Mouse (Mus musculus) liver, embryonic 14.5 days (tissue): ENCODE results near the gene Apobr. TPM values are rescaled to one million over a fixed set of nuclear protein-coding genes. Genes with fewer than 3 reads are reported as not detected.
A peak's percentile ranks its signal among the peaks of the same experiment; 100 is the strongest.

Experiments used
- ATAC-seq: fragments of 200-750 bp; cut with Nextera tagmentation; 2 replicates; pipeline ENCODE4 v1.8.0; 2017; ENCODE audit warnings: moderate number of reproducible peaks, mild to moderate bottlenecking, moderate library complexity; ENCODE audit not compliant: insufficient read depth
- DNase-seq, 3 experiments: peaks; one replicate each; pipeline ENCODE4 v3.0.0-alpha.2; 2012 to 2013; ENCODE audit warnings: low read depth in 3 of 3, low spot score in 3 of 3
- H3K27ac ChIP-seq: fragments of 300-500 bp; sonication (generic); 2 replicates; pipeline ENCODE4 v1.5.1; 2014; ENCODE audit warnings: moderate library complexity, mild to moderate bottlenecking, control low read depth, inconsistent platforms
- H3K27me3 ChIP-seq: fragments of 300-500 bp; sonication (generic); 2 replicates; pipeline ENCODE4 v1.6.1; 2014; ENCODE audit warnings: mild to moderate bottlenecking, low read length, moderate library complexity; ENCODE audit not compliant: control insufficient read depth, insufficient read depth
- H3K36me3 ChIP-seq: fragments of 300-500 bp; sonication (generic); replicated peaks from 2 replicates; pipeline ENCODE4 v1.6.1; 2014; ENCODE audit warnings: low read depth; ENCODE audit not compliant: control insufficient read depth, insufficient read depth
- H3K4me1 ChIP-seq, 2 experiments: fragments of 200-500 bp in 1 of 2; fragments of 300-500 bp in 1 of 2; sonication (generic) in 1 of 2; replicated peaks; 2 replicates each; pipeline ENCODE4 v1.6.1; 2012 to 2014; ENCODE audit warnings: antibody characterized with exemption in 1 of 2, inconsistent platforms in 1 of 2, low read length in 1 of 2; ENCODE audit not compliant: control insufficient read depth in 2 of 2, insufficient read depth in 2 of 2
- H3K4me2 ChIP-seq: fragments of 300-500 bp; sonication (generic); 2 replicates; pipeline ENCODE4 v1.6.1; 2014; ENCODE audit warnings: low read depth, mild to moderate bottlenecking, control low read depth, moderate library complexity
- H3K4me3 ChIP-seq, 2 experiments: fragments of 200-500 bp in 1 of 2; fragments of 300-500 bp in 1 of 2; sonication (generic) in 1 of 2; 2 replicates each; pipeline ENCODE4 v1.5.1; 2012 to 2014; ENCODE audit warnings: low read depth in 2 of 2, low read length in 2 of 2, mild to moderate bottlenecking in 2 of 2, control low read depth in 1 of 2, inconsistent platforms in 1 of 2, moderate library complexity in 1 of 2; ENCODE audit not compliant: insufficient read depth in 1 of 2
- H3K9ac ChIP-seq: fragments of 300-500 bp; sonication (generic); replicated peaks from 2 replicates; pipeline ENCODE4 v1.6.1; 2014; ENCODE audit warnings: mild to moderate bottlenecking, control low read depth, moderate library complexity
- H3K9me3 ChIP-seq: fragments of 300-500 bp; sonication (generic); 2 replicates; pipeline ENCODE4 v1.6.1; 2016; ENCODE audit warnings: low read length, mixed read lengths; ENCODE audit not compliant: control insufficient read depth
- CTCF ChIP-seq: IDR thresholded peaks from 2 replicates; pipeline ENCODE4 v1.5.1; 2016; ENCODE audit warnings: antibody characterized with exemption, low read depth, control low read depth
- EP300 ChIP-seq: IDR thresholded peaks from 2 replicates; pipeline ENCODE4 v1.6.1; 2016; ENCODE audit warnings: antibody characterized with exemption, low read depth
- WGBS: fragments of 180-500 bp; shearing (Covaris S2); extraction: QIAGEN DNeasy Blood & Tissue Kit; methylation state at CpG from one replicate; pipeline ENCODE4 v1.1.7; 2014; ENCODE audit not compliant: insufficient replicate concordance; 5-methylcytosine and 5-hydroxymethylcytosine counted together
- polyA plus RNA-seq, 2 experiments: library from polyadenylated mRNA; depleted of rRNA in 1 of 2; stranded (reverse) in 1 of 2; unstranded in 1 of 2; fragments of >200 nt; fragmentation: Nextera tagmentation in 1 of 2; extraction: Ambion mirVana in 1 of 2; gene quantifications; 2 replicates each; pipeline versions ENCODE4 v1.2.1 to v1.2.3; 2012 to 2014

The Apobr gene
- polyA plus RNA-seq, 2 experiments = 0.69 to 1.6 TPM

DNA sequence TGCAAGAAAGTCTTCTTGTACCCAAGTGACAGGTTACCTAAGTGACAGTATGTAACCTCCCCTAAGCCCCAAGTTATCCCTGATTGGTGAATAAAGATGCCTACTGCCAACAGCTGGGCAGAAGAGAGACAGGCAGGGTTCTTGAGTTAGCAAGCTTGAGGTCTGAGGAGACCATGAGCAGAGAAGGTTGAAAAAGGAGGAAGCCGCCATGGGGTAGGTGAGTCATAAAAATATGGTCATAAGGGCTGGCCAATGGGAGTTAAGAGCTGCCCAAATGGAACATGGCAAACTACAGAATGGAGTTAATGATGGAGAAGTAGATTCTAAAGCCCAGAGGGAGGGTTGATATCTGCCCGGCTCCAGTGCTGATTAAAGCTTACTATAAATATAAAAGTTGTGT lies 39.1 kb upstream of the Apobr start:
- WGBS = 73% methylated on average over 2 of the region's 2 CpGs
- H3K36me3 ChIP-seq = peaks cover 43% of the 10 kb centered on the region
- TF ChIP-seq CTCF (no peak), EP300 (no peak)

GRCm38 (mm10) chr7:126554796-126555195 lies 29.9 kb upstream of the Apobr start:
- DNase-seq = no peak
- no peak for ATAC-seq
- Histone ChIP-seq H3K4me2 (no peak overlapping the region), H3K9ac (no peak overlapping the region), H3K4me1 (no peaks in the 10 kb centered on the region), H3K9me3 (no peaks in the 10 kb centered on the region), H3K27me3 (no peaks in the 10 kb centered on the region), H3K27ac (no peak overlapping the region), H3K4me3 (no peak overlapping the region), H3K36me3 (peaks cover 88% of the 10 kb centered on the region)
- TF ChIP-seq EP300 (no peak), CTCF (peak; percentile 29)
- 81% methylated on average over 1 of the region's 1 CpGs for WGBS

More for the DNA sequence above, 39.1 kb upstream of the Apobr start:
- no peak overlapping the region for H3K4me3 ChIP-seq
- no peak overlapping the region for H3K4me2 ChIP-seq
- no peaks in the 10 kb centered on the region for H3K9me3 ChIP-seq
- H3K9ac ChIP-seq = no peak overlapping the region
- DNase-seq (no peak), ATAC-seq (no peak)
- H3K4me1 ChIP-seq = no peaks in the 10 kb centered on the region
- H3K27me3 ChIP-seq = no peaks in the 10 kb centered on the region
- no peak overlapping the region for H3K27ac ChIP-seq

- Histone ChIP-seq H3K4me1 (no peaks in the 10 kb centered on the region), H3K27ac (no peak overlapping the region), H3K27me3 (no peaks in the 10 kb centered on the region), H3K9me3 (no peaks in the 10 kb centered on the region), H3K9ac (no peak overlapping the region), H3K36me3 (peaks cover 86% of the 10 kb centered on the region), H3K4me3 (no peak overlapping the region), H3K4me2 (no peak overlapping the region)
- 89% methylated on average over 5 of the region's 5 CpGs for WGBS
- TF ChIP-seq EP300 (no peak), CTCF (no peak)
- DNase-seq = no peak
- ATAC-seq = no peak
These were observed 28.1 kb upstream of the Apobr start for GRCm38 (mm10) chr7:126556635-126557034.

GRCm38 (mm10) chr7:126565693-126566092 lies 19.0 kb upstream of the Apobr start:
- peaks cover 3 to 7% of the 10 kb centered on the region in 2 experiments; a peak in 3 of 4 replicates for H3K4me1 ChIP-seq
- H3K36me3 ChIP-seq = peaks cover 37% of the 10 kb centered on the region
- peak in 2 of 3 experiments; percentile 20 to 43 for DNase-seq
- TF ChIP-seq EP300 (no peak), CTCF (no peak)
- peak overlapping the region; percentile 96 to 99 for H3K4me3 ChIP-seq
- peak overlapping the region; percentile 92 for H3K9ac ChIP-seq
- H3K27me3 ChIP-seq = no peaks in the 10 kb centered on the region
- peak; percentile 24 for ATAC-seq
- no peaks in the 10 kb centered on the region for H3K9me3 ChIP-seq
- peak overlapping the region; percentile 89 for H3K4me2 ChIP-seq
- H3K27ac ChIP-seq = peak overlapping the region; percentile 68
- under 1% methylated on average over 28 of the region's 28 CpGs for WGBS

- H3K36me3 ChIP-seq = peaks cover 31% of the 10 kb centered on the region
- H3K4me1 ChIP-seq = peaks cover 3 to 7% of the 10 kb centered on the region in 2 experiments; a peak in 3 of 4 replicates
- no peak for TF ChIP-seq EP300
- no peak for TF ChIP-seq CTCF
- WGBS = under 1% methylated on average over 46 of the region's 46 CpGs
- ATAC-seq (peak; percentile 96), DNase-seq (peak; percentile 82 to 87 (median 86))
- H3K27me3 ChIP-seq = no peaks in the 10 kb centered on the region
- H3K4me2 ChIP-seq = peak within 1 kb of the TSS; percentile 89
- H3K27ac ChIP-seq = peak within 1 kb of the TSS; percentile 68
- peak within 1 kb of the TSS; percentile 96 to 99 for H3K4me3 ChIP-seq
- peak within 1 kb of the TSS; percentile 92 for H3K9ac ChIP-seq
- no peaks in the 10 kb centered on the region for H3K9me3 ChIP-seq
These were observed 18.5 kb upstream of the Apobr start, which contains the start of gene Eif3c for GRCm38 (mm10) chr7:126566094-126566765. Gene Eif3c, minus strand, starts transcription at chr7:126566411.
